Mouse (Mus musculus) natural killer cell, adult 2 months (primary cell): ENCODE measurements around the gene Itgax.
A peak's percentile ranks its signal among the peaks of the same experiment; 100 is the strongest.

Experiments
- DNase-seq, 2 experiments: peaks; one replicate each; pipeline ENCODE4 v3.0.0; 2022; ENCODE audit warnings: low spot score in 2 of 2

The Itgax gene

DNA sequence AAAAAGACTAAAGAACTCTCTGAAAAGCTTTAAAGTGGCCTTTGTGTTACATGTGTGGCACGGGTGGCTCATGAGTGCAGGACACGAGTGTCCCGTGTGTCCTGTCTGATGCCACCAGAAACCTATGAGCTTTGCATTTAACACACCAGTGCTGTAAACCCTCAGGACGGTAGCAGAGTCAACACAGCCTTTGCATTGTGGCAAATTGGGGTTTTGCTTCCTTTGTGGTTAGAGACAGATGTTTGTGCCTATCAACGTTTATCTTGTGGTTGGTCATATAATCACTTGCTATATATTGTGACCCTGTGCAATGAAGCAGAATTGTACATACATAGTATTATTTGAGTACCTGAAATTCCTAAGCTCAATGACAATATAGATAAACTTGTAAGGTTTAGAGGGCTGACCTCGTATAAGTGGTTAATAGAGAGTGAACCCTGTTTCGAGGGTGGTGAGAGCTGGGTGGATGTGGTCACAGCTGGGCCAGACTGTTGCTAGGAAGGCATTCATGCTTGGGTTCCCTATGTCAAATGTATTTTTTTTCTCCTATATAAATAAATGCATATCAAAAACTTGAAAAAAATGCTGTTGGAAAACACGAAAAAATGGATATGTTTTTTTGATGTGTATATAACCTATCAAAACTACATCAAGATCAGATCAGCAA is 29.5 kb downstream of the Itgax start:
- peak in 1 of 2 experiments; percentile 41 for DNase-seq

DNA sequence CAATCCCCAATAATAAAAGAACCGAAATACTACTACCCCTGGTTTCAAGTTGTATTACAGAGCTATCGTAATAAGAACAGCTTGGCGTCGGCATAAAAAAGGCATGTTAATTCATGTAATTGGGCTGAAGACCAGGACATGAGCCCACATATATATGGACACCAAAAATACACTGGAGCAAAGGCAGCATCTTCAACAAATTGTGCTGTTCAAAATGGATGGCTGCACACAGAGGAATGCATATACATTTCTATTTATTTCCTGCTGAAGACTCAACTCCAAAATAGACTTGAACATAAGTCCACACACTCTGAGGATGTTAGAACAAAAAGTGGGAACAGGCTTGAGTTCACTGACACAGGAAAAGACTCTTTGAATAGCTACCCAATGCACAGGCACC is 34.7 kb downstream of the Itgax start:
- DNase-seq, result no peak

DNA sequence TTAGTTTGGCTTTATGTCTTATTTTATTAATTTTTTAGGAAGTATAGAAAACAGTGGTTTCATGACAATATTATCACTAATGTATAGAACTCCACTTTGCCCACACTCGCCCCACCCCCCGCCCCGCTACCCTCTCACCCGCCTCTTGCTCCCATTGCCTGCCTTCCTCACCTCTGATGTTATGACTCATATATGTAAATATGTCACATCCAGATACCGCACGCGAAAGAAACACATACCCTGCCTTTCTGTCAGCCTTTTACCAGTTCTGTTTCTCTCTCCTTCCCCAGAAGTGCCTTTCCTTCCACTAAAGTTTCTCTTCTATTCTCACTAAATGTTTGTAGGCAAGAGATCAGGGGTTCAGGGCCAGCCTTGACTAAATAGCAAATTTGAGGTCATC is 37.0 kb downstream of the Itgax start:
- no peak for DNase-seq

DNA sequence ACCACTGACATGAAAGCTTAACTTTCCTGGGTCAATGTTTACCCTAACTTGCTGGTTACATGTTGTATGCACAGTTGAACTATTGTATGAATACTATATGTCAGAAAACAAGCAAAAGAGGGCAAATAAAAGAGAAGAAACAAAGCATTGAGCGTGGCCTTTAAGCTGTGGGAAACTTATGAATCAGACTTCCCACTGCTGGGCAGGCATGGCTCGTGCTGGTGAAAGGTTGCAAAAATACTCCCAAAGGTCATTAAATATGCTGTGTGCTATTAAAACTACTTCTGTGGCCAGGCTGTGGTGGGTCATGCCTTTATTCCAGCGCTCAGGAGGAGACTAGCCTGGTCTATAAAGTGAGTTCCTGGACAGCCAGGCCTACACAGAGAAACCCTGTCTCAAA is 40.6 kb downstream of the Itgax start:
- DNase-seq, result no peak

DNA sequence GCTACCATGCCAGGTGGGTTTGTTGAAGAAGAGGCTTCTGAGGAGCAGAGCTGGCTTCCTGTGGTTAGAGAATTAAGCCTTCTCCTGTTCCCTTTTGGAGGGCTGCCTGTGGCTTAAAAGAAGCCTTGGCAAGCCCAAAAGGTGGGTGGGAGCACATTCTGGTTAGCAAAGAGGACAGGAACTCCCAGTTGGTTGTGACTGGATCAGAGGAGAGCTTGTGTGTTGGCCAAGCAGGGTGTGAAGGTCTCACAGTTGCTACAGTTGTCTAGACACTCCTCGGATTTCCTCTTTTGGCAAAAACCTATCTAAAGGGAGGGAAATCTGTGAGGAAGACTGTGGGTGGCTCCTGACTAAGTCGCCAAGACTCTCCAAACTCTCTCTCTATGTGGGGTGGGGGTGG is 49.0 kb downstream of the Itgax start:
- no peak for DNase-seq

DNA sequence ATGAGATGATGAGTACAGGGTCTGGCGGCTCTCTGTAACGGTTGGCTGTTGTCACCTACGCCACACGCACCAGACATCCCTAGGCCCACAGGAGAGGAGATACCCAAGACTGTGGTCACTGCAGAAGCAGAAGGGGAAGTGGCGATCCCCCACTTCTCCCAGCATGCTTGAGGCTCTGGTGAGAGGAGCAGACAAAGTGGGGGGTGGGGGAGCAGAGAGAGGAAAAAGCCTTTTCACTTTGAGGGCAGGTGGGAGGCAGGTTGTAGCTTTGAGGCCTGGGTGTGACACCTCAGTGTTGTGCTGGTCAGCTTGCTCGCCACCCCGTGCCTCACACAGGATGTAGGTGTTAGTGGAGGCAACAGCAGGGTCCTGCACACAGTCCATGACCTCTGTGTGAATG is 50.8 kb downstream of the Itgax start:
- DNase-seq, result peak; percentile 74 to 85

DNA sequence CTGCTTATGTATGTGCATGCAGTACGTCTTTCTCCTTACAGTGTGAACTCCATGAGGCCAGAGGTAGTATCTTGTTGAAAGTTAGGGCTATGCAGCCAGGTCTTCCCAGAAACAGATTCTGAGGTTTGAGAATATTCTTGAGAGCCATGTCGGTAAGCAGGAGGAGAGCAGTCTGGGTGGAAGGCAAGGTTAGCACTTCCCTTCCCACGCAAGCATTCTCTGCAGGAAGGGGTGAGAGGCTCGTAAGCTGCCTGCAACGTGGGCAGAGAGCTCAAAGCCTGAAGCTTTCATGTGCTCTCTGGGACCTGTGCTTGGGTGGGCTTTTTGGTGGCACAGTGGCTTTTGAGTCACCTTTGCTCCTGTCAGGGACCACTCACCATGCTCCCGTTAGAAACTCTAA is 51.2 kb downstream of the Itgax start:
- DNase-seq, result no peak

DNA sequence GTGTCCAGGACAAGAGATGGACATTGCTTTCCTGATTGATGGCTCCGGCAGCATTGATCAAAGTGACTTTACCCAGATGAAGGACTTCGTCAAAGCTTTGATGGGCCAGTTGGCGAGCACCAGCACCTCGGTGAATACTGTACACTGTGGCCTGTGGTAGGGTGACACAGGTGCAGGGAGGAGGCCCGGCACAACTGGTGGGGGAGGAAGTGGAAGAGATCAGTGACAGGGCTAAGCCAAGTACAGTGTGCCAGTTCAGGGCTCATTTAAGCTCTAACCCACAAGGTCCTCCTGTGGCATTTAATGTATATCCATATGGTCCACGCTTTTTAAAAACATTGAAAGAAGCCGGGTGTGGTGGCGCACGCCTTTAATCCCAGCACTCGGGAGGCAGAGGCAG is 52.3 kb downstream of the Itgax start:
- DNase-seq, result peak; percentile 42 to 55
